Mouse (Mus musculus): ENCODE results near the gene Hs2st1. TPM values are rescaled to one million over a fixed set of nuclear protein-coding genes. Genes with fewer than 3 reads are reported as not detected.
A peak's percentile ranks its signal among the peaks of the same experiment; 100 is the strongest.

Gene Hs2st1
- polyA plus RNA-seq, 1 experiment from 2014 or later = 24.6 TPM

- no peaks in the 10 kb centered on the region for H3K27me3 ChIP-seq (replicated peaks)
- peak overlapping the region; percentile 41 for H3K4me2 ChIP-seq (replicated peaks)
- H3K27ac ChIP-seq = no peak overlapping the region
- ATAC-seq (ENCODE audit: low FRiP score, low read depth) = peak; percentile 57
- no peaks in the 10 kb centered on the region for H3K36me3 ChIP-seq
- no peak overlapping the region for H3K9ac ChIP-seq
- H3K4me1 ChIP-seq = peaks cover 15% of the 10 kb centered on the region
- H3K9me3 ChIP-seq = no peaks in the 10 kb centered on the region
- H3K4me3 ChIP-seq = no peak overlapping the region
- WGBS = 5% methylated on average over 10 of the region's 10 CpGs
Measured at GRCm38 (mm10) chr3:144412538-144413272, 157.3 kb downstream of the Hs2st1 start.

- no peaks in the 10 kb centered on the region for H3K9me3 ChIP-seq
- no peaks in the 10 kb centered on the region for H3K36me3 ChIP-seq
- WGBS = 17% methylated on average over 8 of the region's 8 CpGs
- H3K27me3 ChIP-seq (replicated peaks) = no peaks in the 10 kb centered on the region
- H3K4me3 ChIP-seq = no peak overlapping the region
- no peak overlapping the region for H3K27ac ChIP-seq
- ATAC-seq (ENCODE audit: low FRiP score, low read depth) = no peak
- no peak overlapping the region for H3K4me2 ChIP-seq (replicated peaks)
- no peak overlapping the region for H3K9ac ChIP-seq
- peaks cover 15% of the 10 kb centered on the region for H3K4me1 ChIP-seq
Measured at GRCm38 (mm10) chr3:144411650-144412278, 158.2 kb downstream of the Hs2st1 start.

DNA sequence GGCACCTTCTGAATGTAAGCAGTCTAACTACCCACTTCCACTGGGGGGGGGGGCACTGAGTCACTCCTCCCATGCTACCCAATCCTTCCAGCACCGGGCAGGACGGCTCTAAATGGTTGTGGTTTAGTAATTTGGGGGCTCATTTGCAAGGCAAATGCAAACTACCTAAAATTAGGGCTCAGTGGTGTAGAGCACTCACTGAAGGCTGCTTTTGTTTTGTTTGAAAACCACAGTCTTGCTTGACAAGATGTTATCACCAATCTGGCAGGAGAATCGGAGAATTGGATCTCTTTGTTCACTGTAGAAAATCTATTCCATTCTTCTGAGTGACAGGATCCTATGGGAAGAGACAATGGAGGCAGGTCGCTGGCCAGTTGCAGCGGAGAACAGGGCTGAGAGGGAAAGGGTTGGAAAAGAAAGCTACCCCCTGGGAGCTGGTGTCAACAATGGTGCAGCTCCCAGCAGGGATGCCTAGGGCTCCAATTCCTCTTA is 158.9 kb downstream of the Hs2st1 start:
- Histone ChIP-seq H3K27me3 (replicated peaks) (no peaks in the 10 kb centered on the region), H3K9me3 (no peaks in the 10 kb centered on the region), H3K9ac (no peak overlapping the region), H3K4me2 (replicated peaks) (no peak overlapping the region), H3K4me3 (no peak overlapping the region), H3K36me3 (no peaks in the 10 kb centered on the region), H3K4me1 (peaks cover 15% of the 10 kb centered on the region), H3K27ac (no peak overlapping the region)
- ATAC-seq (ENCODE audit: low FRiP score, low read depth) = no peak
- WGBS = 2% methylated on average over 5 of the region's 5 CpGs

GRCm38 (mm10) chr3:144408953-144409352 is 161.0 kb downstream of the Hs2st1 start:
- no peak overlapping the region for H3K4me2 ChIP-seq (replicated peaks)
- ATAC-seq (ENCODE audit: low FRiP score, low read depth) = no peak
- no peak overlapping the region for H3K27ac ChIP-seq
- WGBS = 87% methylated on average over 1 of the region's 1 CpGs
- peaks cover 15% of the 10 kb centered on the region for H3K4me1 ChIP-seq
- no peaks in the 10 kb centered on the region for H3K36me3 ChIP-seq
- H3K4me3 ChIP-seq = no peak overlapping the region
- H3K27me3 ChIP-seq (replicated peaks) = no peaks in the 10 kb centered on the region
- H3K9ac ChIP-seq = no peak overlapping the region
- no peaks in the 10 kb centered on the region for H3K9me3 ChIP-seq

- Histone ChIP-seq H3K36me3 (no peaks in the 10 kb centered on the region), H3K9ac (no peak overlapping the region), H3K4me1 (no peaks in the 10 kb centered on the region), H3K27me3 (replicated peaks) (no peaks in the 10 kb centered on the region), H3K4me3 (no peak overlapping the region), H3K9me3 (no peaks in the 10 kb centered on the region), H3K27ac (no peak overlapping the region), H3K4me2 (replicated peaks) (no peak overlapping the region)
- no peak for ATAC-seq (ENCODE audit: low FRiP score, low read depth)
- WGBS = 78% methylated on average over 11 of the region's 11 CpGs
Measured at GRCm38 (mm10) chr3:144405331-144405730, 164.7 kb downstream of the Hs2st1 start.

- Histone ChIP-seq H3K36me3 (no peaks in the 10 kb centered on the region), H3K4me1 (no peaks in the 10 kb centered on the region), H3K4me3 (no peak overlapping the region), H3K27me3 (replicated peaks) (no peaks in the 10 kb centered on the region), H3K9ac (no peak overlapping the region), H3K27ac (no peak overlapping the region), H3K9me3 (no peaks in the 10 kb centered on the region), H3K4me2 (replicated peaks) (no peak overlapping the region)
- ATAC-seq (ENCODE audit: low FRiP score, low read depth) = no peak
- WGBS = 92% methylated on average over 5 of the region's 5 CpGs
Measured at GRCm38 (mm10) chr3:144401292-144401691, 168.7 kb downstream of the Hs2st1 start.

GRCm38 (mm10) chr3:144400870-144401269 is 169.1 kb downstream of the Hs2st1 start:
- H3K36me3 ChIP-seq = no peaks in the 10 kb centered on the region
- WGBS = 74% methylated on average over 7 of the region's 7 CpGs
- H3K4me2 ChIP-seq (replicated peaks) = no peak overlapping the region
- no peak overlapping the region for H3K27ac ChIP-seq
- no peak for ATAC-seq (ENCODE audit: low FRiP score, low read depth)
- no peaks in the 10 kb centered on the region for H3K27me3 ChIP-seq (replicated peaks)
- no peaks in the 10 kb centered on the region for H3K4me1 ChIP-seq
- H3K9me3 ChIP-seq = no peaks in the 10 kb centered on the region
- H3K9ac ChIP-seq = no peak overlapping the region
- no peak overlapping the region for H3K4me3 ChIP-seq

GRCm38 (mm10) chr3:144400374-144400773 is 169.6 kb downstream of the Hs2st1 start:
- Histone ChIP-seq H3K4me1 (no peaks in the 10 kb centered on the region), H3K4me2 (replicated peaks) (no peak overlapping the region), H3K9me3 (no peaks in the 10 kb centered on the region), H3K4me3 (no peak overlapping the region), H3K9ac (no peak overlapping the region), H3K27me3 (replicated peaks) (no peaks in the 10 kb centered on the region), H3K27ac (no peak overlapping the region), H3K36me3 (no peaks in the 10 kb centered on the region)
- no peak for ATAC-seq (ENCODE audit: low FRiP score, low read depth)
- WGBS = 80% methylated on average over 8 of the region's 8 CpGs

DNA sequence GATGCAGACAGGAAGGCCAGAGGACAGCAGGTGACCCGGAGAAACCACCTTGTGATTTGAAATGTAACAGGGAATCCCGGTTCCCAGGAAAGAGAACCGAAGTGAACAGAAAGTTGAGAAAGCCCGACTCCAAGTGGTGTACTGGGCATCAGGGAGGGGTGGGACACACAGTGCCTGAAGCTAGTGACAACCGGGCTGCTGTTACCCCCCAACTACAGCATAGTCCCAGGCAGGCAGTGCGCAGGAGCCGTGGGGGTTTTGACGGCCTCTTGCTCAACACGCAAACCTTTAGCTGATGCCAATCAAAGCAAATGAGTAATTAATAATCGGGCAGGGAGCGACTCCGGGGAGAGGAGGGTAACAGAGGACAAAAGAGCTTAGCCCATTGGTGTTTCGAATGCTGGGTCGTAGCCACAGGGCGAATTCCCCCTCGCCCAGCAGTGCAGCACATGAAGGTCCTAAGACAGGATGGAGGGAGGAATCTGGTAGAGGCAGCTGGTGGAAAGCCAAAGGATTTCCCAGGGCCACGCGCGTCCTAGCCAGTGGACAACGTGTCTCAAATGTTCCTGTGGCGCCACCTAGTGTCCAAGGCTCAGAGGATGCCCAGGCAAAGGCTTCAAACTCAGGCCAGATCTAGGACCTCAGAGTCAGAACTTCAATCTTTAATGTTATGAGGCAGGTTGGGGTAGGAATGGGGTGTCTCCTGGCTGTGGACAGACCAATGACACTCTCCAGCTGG is 170.5 kb downstream of the Hs2st1 start:
- 0 out of 2 replicates have a peak overlapping the region, but pooled peaks have one; percentile 33 for H3K9ac ChIP-seq
- no peaks in the 10 kb centered on the region for H3K4me1 ChIP-seq
- H3K4me2 ChIP-seq (replicated peaks) = peak overlapping the region; percentile 56
- H3K27me3 ChIP-seq (replicated peaks) = no peaks in the 10 kb centered on the region
- no peaks in the 10 kb centered on the region for H3K36me3 ChIP-seq
- H3K27ac ChIP-seq = no peak overlapping the region
- no peaks in the 10 kb centered on the region for H3K9me3 ChIP-seq
- H3K4me3 ChIP-seq = no peak overlapping the region
- ATAC-seq (ENCODE audit: low FRiP score, low read depth) = peak; percentile 84
- 42% methylated on average over 21 of the region's 21 CpGs for WGBS

DNA sequence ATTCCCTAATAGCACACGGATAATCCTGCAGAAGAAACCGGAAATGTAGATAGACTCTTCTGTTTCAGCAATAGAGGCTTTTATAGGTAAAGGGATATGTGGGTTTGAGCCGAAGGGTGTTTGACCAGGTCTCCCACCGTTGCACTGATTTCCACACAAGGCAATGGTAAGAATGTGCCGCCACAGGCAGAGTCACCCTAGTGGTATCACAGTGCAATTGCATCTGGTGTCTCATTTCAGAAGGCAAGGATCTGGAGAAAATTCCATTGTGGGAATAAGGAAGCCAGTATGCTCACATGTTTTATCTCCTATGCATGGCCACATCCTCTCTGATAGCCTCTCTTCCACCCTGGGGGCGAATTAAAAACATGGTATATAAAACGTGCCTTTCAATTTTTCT is 171.8 kb downstream of the Hs2st1 start:
- no peak overlapping the region for H3K4me2 ChIP-seq (replicated peaks)
- H3K36me3 ChIP-seq = no peaks in the 10 kb centered on the region
- no peaks in the 10 kb centered on the region for H3K27me3 ChIP-seq (replicated peaks)
- H3K9ac ChIP-seq = no peak overlapping the region
- H3K27ac ChIP-seq = no peak overlapping the region
- WGBS = 88% methylated on average over 7 of the region's 7 CpGs
- H3K4me3 ChIP-seq = no peak overlapping the region
- ATAC-seq (ENCODE audit: low FRiP score, low read depth) = no peak
- H3K4me1 ChIP-seq = no peaks in the 10 kb centered on the region
- no peaks in the 10 kb centered on the region for H3K9me3 ChIP-seq

DNA sequence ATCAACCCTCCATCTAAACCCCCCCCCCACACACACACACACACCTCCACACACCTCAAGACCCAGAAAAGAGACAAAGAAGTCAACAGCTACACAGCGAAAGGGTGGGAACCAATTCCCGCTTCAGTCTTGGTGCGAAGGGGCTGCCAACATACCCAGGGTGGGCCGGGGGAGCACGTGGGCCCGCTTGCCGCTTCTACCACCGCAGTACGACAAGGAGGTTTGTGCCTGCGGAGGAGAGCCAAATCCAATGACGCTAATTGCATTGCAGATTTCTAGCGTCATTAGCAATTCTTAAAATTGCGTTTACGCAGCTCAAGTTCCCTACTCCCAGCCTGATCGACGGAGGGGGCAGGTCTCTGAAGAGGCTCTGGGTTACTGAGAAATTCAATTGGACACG is 173.5 kb downstream of the Hs2st1 start:
- WGBS = 69% methylated on average over 17 of the region's 17 CpGs
- no peaks in the 10 kb centered on the region for H3K9me3 ChIP-seq
- H3K27me3 ChIP-seq (replicated peaks) = no peaks in the 10 kb centered on the region
- H3K27ac ChIP-seq = no peak overlapping the region
- H3K4me1 ChIP-seq = no peaks in the 10 kb centered on the region
- H3K4me3 ChIP-seq = no peak overlapping the region
- H3K36me3 ChIP-seq = no peaks in the 10 kb centered on the region
- no peak for ATAC-seq (ENCODE audit: low FRiP score, low read depth)
- H3K4me2 ChIP-seq (replicated peaks) = no peak overlapping the region
- H3K9ac ChIP-seq = no peak overlapping the region

DNA sequence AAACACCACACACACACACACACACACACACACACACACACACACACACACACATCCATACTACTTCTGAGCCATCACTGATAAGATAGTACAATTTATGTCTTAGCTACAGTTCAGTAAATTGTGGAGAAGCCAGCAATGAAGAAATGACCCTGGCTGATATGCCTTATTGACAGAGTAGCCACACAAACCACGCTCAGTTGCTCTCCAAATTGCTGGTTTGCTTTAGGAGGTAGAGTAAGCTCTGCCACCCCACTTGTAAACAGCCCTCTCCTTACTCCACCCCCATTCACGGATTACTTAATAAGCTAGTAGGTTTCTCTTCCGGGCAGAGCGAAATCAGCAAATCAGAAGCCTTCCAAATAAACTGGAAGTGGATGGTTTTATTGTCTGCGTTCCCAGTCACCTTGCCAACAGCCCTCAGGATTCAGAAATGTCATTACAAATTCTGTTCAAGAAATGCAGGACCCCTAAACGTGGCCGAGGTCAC is 175.5 kb downstream of the Hs2st1 start:
- WGBS = 69% methylated on average over 7 of the region's 7 CpGs
- Histone ChIP-seq H3K9me3 (no peaks in the 10 kb centered on the region), H3K4me3 (no peak overlapping the region), H3K27ac (no peak overlapping the region), H3K4me1 (no peaks in the 10 kb centered on the region), H3K4me2 (replicated peaks) (no peak overlapping the region), H3K27me3 (replicated peaks) (no peaks in the 10 kb centered on the region), H3K9ac (no peak overlapping the region), H3K36me3 (no peaks in the 10 kb centered on the region)
- no peak for ATAC-seq (ENCODE audit: low FRiP score, low read depth)
